Mouse (Mus musculus): ENCODE data around the gene Zfp979.
"Not testable (repeated sequence)": the region's sequence is repeated elsewhere in the genome, so short reads cannot be mapped to it uniquely, and the experiment has no call there.

Gene Zfp979

DNA sequence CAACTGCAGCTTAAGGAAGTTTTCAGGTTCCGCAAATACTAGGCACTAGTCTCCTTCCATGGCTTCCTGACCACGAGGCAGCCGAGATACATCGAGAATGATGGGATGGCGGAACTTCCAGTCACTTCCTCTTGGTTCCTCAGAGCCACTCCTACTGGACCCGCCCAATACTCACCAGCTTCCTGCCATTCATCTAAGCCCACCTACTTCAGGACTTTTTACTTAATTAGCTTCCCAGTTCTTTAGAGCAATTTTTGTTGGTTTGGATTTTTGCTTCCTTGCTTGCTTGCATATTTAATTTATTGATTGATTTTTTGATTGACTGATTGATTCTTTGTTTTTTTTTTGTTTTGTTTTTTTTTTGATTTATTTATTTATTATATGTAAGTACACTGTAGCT is at the start of gene Zfp979:
Zfp979 (minus strand) TSS at position 101 of the 400 bp plus-strand sequence.
- not testable (repeated sequence) for DNase-seq

DNA sequence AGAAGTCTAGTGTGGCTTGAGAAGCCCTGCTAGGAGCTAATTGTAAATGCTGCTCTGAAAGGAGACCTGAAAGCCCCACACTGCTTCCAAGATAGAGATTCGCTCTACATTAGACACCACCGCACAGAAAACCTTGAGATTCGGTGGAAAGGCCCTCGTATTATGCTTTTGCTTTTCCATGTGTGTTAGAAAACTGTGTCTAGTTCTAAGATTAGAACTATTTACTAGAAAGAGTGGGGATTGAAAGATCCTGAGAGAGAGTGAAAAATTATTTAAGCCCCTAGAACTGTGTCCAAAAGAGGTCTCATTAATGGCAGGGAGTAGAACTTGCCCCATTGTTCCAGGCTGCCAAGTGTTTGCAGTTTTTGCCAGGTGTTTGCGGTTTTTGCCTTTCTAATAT is 12.9 kb upstream of the Zfp979 start:
- DNase-seq = not testable (repeated sequence)

DNA sequence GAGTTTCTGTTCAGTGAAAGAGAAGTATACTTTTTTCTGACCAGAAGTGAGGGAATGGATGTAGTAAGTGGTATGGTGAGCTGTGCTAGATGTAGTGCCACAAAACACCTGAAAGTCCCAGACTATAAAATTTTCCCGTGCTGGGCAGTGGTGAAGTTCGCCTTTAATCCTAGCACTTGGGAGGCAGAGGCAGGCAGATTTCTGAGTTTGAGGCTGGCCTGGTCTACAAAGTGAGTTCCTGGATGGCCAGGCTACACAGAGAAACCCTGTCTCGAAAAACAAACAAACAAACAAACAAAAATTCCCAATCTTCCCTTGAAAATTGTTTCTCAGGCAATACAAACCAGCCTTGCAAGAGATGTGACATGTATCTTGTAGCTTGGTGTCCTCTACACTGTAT is 5.1 kb upstream of the Zfp979 start:
- not testable (repeated sequence) for DNase-seq

DNA sequence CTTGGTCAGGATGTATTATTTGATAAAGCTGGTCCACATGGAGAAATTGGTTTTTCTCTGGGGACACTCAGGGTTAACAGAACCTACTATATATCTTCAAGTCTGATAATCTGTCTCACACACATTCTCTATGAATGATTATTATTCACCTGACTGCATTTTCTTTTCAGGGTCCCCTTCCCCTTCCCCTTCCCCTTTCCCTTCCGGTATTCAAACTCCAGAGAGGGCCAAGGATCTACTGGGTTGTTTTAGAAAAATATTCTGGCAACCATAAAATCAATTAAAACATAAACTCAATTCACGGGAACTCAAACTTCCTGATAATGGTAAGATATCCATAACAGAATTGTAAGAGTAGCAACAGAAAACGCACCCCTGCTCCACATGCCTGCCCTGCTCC is 381 bp downstream of the Zfp979 start:
- DNase-seq = not testable (repeated sequence)

DNA sequence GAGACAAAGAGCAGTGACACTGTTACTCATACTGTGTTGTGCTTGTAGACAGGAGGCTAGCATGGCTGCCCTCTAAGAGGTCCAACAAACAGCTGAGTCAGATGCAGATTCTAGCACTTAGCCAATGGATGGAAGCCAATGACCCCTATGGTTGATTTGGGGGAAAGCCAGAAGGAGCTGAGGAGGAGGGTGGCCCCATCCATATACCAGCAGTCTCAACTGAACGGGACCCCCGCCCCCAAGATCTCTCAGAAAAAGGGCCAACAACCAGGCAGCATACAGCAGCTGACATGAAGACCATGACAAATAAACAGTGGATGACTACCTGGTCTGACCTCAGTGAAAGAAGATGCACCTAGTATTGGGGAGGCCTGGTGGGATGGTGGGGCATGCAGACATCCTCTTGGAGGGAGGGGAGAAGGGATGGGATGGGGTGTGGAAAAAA is 8.5 kb downstream of the Zfp979 start:
- not testable (repeated sequence) for DNase-seq

DNA sequence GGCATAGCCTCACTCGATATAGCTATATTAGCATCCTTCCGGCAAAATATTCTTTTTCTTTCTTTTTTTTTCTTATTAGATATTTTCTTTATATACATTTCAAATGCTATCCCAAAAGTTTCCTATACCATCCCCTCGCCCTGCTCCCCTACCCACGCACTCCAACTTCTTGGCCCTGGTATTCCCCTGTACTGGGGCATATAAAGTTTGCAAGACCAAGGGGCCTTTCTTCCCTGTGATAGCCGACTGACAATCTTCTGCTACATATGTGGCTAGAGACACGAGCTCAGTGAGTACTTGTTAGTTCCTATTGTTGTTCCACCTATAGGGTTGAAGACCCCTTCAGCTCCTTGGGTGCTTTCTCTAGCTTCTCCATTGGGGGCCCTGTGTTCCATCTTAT is 35.8 kb downstream of the Zfp979 start:
- DNase-seq = not testable (repeated sequence)

DNA sequence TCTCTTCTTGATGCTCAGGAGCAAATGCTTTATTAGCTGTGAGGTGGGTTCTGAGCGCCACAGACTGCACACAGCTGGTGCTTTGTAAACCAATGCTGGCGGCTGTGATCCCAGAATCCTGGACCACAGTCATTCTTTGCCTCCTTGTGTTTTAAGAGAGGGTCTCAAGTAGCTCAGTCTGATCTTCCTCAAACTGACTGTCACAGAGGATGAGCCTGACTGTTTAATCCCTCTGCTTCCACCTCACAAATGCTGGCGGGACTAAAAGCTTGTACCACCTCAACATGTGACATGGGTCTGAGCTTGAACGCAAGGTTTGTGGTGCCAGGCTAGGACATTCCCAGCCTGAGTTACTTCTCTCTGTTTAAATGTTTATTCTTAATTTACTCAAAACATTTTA is 36.8 kb downstream of the Zfp979 start:
- DNase-seq = no peak

DNA sequence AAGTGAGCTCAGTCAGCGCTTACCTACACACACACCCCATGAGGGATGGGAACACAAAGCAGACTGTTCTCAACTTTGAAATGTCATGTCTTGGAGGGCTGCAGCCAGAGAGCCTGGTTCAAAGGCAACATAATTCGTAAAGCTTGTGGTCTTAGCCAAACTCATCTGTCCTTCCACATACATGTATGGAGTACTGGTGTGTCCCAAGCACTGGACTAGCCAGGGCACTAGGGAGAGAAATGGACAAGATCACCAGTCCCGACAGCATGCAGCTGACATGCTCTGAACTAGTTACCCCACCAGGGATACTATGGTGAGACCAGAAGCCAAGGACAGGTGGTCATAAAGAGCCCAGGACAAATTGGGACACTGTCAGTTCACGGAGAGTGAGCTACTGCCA is 38.5 kb downstream of the Zfp979 start:
- no peak for DNase-seq

DNA sequence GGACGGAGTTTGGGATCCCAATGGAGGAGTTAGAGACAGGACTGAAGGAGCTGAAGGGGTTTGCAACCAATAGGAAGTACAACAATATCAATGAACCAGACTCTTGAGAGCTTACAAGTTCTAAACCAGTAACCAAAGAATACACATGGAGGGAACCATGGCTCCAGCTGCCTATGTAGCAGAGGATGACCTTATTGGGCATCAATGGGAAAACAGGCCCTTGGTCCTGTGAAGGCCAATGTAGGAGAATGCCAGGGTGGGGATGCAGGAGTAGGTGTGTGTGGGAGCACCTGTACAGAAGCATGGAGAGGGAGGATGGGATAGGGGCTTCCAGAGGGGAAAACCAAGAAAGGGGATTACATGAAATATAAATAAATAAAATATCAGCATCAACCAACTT is 40.4 kb downstream of the Zfp979 start:
- no peak for DNase-seq

DNA sequence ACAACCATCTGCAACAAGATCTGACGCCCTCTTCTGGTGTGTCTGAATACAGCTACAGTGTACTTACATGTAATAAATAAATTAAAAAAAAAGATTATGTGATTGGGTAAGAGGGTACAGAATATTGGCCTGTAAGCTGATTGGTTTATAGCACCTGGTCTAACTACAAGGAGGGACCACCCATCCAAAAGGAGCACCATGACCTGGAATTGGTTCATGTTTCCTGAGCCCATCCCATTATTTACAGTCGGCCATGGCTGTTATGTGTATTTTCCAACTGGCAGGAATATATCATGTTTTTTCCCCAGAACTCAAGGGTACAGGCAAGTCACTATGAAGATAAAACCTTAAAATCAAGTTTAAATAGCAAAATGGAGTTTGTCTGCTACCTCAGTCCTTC is 43.5 kb downstream of the Zfp979 start:
- DNase-seq = no peak

DNA sequence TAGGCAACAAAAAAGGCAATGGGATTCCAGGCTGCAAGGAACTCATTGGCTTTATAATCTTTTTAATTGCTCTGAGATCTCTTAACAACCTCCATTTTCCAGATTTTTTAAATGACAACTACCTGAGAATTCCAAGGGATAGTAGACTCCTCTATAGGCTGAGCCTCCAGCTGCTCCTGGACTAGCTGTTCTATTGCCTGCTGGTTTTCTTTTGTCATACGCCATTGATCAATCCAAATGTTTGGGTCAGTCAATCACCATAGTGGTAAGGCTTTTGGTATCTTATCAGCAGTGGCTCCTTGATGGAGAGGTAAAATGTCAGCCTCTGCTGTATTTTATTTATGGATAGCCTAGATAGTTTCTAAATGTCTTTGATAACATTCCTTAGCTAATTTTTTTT is 44.6 kb downstream of the Zfp979 start:
- DNase-seq = no peak

DNA sequence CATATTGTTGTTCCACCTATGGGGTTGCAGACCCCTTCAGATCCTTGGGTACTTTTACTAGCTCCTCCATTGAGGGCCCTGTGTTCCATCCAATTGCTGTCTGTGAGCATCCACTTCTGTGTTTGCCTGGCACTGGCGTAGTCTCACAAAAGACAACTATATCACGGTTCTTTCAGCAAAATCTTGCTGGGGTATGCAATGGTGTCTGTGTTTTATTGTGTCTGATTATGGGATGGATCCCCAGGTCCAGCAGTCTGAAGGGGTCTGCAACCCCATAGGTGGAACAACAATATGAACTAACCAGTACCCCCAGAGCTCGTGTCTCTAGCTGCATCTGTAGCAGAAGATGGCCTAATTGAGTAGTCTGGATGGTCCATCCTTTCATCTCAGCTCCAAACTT is 47.7 kb downstream of the Zfp979 start:
- DNase-seq = not testable (repeated sequence)

DNA sequence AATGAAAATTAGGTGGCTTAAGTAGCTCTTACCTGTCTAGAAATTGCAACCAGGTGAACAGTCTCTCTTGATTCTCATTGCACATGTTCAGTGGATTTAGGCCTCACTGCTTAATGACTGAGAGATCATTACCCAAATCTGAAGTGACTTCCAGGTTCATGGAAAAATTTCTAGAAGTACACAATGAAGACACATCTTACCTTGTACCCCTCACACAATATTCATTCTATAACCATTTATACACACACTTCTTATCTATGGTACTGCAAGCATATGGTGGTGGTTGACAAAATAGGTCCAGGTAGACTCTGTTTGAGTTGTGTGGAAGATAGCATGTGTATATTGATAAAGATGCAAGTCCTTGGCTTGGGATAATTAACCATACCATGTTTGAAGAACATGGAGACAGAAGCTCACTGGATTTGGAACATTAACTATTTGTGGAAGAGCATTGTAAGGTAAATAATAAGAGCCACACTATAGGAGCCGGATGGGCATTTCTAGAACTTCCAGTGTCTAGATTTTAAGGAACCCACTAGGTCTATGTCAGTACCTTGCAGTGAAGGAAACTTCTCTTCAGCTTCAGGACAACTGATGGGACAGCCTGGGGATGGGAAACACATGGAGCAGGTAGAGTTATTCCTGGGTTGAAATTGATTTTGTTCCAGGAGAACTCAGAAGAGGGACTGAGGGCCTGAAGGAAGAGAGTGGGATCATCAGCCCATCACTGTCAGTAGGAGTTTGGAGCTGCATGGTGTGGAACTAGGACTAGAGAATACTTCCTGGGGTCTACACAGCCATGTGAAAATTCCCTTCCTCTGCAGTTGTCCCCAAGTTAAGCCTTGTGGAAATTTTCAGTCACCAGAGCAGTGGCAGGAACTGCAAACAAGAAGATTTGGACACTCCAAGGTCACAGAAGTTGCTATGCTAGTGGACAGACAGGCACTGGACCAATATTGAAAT is 55.5 kb downstream of the Zfp979 start:
- no peak for DNase-seq

DNA sequence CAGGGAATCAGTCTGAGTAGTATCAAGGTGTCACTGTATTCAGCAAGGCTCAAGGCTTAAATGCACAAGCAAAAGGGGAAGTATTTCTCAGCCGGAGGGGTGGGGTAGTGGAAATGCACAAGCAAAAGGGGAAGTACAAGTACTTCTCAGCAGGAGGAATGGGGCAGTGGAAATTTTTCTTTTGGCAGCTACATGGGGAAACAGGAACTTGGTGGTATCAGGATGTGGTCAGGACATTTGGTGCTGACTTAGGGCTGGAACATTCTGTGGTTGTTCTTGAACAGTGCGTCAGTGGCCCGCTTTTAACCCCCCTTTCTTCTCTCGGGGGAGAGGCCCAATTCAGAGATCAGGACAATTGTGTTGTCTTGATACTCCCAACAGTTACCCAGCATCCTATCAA is 62.9 kb downstream of the Zfp979 start:
- DNase-seq = not testable (repeated sequence)

DNA sequence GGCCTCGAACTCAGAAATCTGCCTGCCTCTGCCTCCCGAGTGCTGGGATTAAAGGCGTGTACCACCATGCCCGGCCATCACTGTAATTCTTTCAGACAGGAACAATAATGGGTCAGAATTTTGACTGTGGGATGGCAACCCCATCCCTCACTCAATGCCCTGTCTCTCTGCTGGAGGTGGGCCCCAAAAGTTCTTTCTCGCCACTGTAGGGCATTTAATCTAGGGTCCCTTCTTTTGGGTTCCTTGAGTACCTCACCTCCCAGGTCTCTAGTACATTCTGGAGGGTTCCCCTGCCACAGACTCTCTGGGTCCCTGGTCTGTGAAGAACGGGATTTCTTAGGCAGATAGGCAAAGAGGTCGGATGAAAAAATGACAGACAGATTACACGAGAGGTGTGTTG is 71.2 kb downstream of the Zfp979 start:
- DNase-seq = not testable (repeated sequence)

DNA sequence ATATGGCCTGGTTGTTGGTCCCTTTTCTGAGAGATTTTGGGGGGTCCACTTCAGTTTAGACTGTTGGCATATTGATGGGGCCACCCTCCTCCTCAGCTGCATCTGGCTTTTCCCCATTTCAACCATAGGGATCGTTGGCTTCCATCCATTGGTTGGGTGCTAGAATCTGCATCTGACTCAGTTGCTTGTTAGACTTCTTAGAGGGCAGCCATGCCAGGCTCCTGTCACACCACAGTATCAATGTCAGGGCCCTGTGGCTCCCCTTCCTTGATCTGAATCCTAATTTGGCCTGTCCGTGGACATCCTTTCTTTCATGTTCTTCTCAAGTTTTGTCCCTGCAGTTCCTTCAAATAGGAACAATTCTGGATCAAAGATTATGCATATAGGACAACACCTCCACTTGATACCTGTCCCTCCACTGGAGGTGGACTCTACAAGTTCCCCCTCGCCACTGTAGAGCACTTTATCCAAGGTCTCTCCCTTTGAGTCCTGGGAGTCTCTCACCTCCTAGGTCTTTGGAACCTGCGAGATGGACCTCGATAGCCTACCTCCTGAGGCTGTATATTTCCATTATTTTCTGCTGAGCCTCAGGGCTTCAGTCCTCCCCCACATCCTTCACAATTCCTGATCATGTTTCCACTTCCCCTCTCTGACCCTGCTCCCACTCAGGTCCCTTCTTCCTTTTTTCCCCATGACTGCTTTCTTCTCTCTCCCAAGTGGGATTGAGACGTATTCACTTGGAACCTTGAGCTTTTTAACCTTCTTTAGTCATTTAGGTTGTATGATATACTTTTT is 76.7 kb downstream of the Zfp979 start:
- DNase-seq = no peak
